Mouse (Mus musculus) layer of hippocampus, postnatal 36 days (tissue): ENCODE measurements around the gene Krt18. TPM values are rescaled to one million over a fixed set of nuclear protein-coding genes. Genes with fewer than 3 reads are reported as not detected.

ENCODE experiments used
- DNase-seq, 2 experiments: peaks; one replicate each; pipeline ENCODE4 v3.0.0; 2022
- total RNA-seq, 2 experiments: library from RNA; stranded (reverse); gene quantifications; 2 replicates each; pipeline ENCODE4 v1.2.3; 2021

Krt18 gene
- total RNA-seq, 2 experiments from 2014 or later = 0.71 TPM; not detected in 1

GRCm38 (mm10) chr15:102010569-102011245, 17.3 kb upstream of the Krt18 start:
- no peak for DNase-seq

GRCm38 (mm10) chr15:102012260-102012765, 15.7 kb upstream of the Krt18 start:
- DNase-seq = no peak

GRCm38 (mm10) chr15:102013651-102014050, 14.3 kb upstream of the Krt18 start:
- no peak for DNase-seq

GRCm38 (mm10) chr15:102014848-102015247, 13.1 kb upstream of the Krt18 start:
- no peak for DNase-seq

GRCm38 (mm10) chr15:102016096-102016495, 11.9 kb upstream of the Krt18 start:
- DNase-seq = no peak

- DNase-seq = no peak
These were observed 11.2 kb upstream of the Krt18 start for GRCm38 (mm10) chr15:102016787-102017186.

- no peak for DNase-seq
These were observed 10.0 kb upstream of the Krt18 start for GRCm38 (mm10) chr15:102017918-102018463.

- DNase-seq = no peak
These were observed 5.5 kb upstream of the Krt18 start for GRCm38 (mm10) chr15:102022481-102022880.

- no peak for DNase-seq
These were observed 4.1 kb upstream of the Krt18 start for GRCm38 (mm10) chr15:102023888-102024287.

GRCm38 (mm10) chr15:102025136-102025872, 2.7 kb upstream of the Krt18 start:
- DNase-seq = no peak

GRCm38 (mm10) chr15:102026430-102026829, 1.6 kb upstream of the Krt18 start:
- no peak for DNase-seq

- no peak for DNase-seq
These were observed 6.4 kb downstream of the Krt18 start for GRCm38 (mm10) chr15:102034121-102035053.

- DNase-seq = no peak
These were observed 12.3 kb downstream of the Krt18 start for GRCm38 (mm10) chr15:102040277-102040676.

GRCm38 (mm10) chr15:102041951-102042350, 14.0 kb downstream of the Krt18 start:
- DNase-seq = no peak

- no peak for DNase-seq
These were observed 16.8 kb downstream of the Krt18 start for GRCm38 (mm10) chr15:102044745-102045144.

GRCm38 (mm10) chr15:102045691-102046090, 17.7 kb downstream of the Krt18 start:
- no peak for DNase-seq

- no peak for DNase-seq
These were observed 20.0 kb downstream of the Krt18 start for GRCm38 (mm10) chr15:102048006-102048405.

GRCm38 (mm10) chr15:102049871-102050270, 21.9 kb downstream of the Krt18 start:
- DNase-seq = no peak

- peak; percentile 46 to 63 for DNase-seq
These were observed 24.1 kb downstream of the Krt18 start for GRCm38 (mm10) chr15:102051920-102052683.

- DNase-seq = no peak
These were observed 28.7 kb downstream of the Krt18 start for GRCm38 (mm10) chr15:102056495-102057174.
